Mouse (Mus musculus) lung, adult 2 months (tissue): ENCODE measurements at regions not wholly inside any gene's neighbourhood (a gene's known extent, or its start where the extent isn't known, plus 50 kb on each side); places are given as distances from the start of the nearest gene placed in this dataset.

Experiments used
- CTCF ChIP-seq: fragments of 200-500 bp; IDR thresholded peaks from 2 replicates; pipeline ENCODE4 v1.5.1; 2011; ENCODE audit warnings: mild to moderate bottlenecking, low read length, control low read depth; ENCODE audit not compliant: insufficient read depth
- POLR2A ChIP-seq: fragments of 200-500 bp; IDR thresholded peaks from 2 replicates; pipeline ENCODE4 v1.6.1; 2011; ENCODE audit warnings: low read depth, mild to moderate bottlenecking, control low read depth, low read length, borderline replicate concordance; ENCODE audit errors: extremely low read depth

- no peak for TF ChIP-seq CTCF
- no peak for TF ChIP-seq POLR2A
Observed at GRCm38 (mm10) chr9:43483906-43484305, 173.3 kb downstream of the Trim29 start.
